Mouse (Mus musculus): ENCODE measurements around the gene Dusp1.

The Dusp1 gene

GRCm38 (mm10) chr17:26505181-26505581, 56.7 kb downstream of the Dusp1 start:
- no peak for ATAC-seq (ENCODE audit: low TSS enrichment)

GRCm38 (mm10) chr17:26503981-26504671, 57.8 kb downstream of the Dusp1 start:
- peak; percentile 29 for ATAC-seq (ENCODE audit: low TSS enrichment)

- peak; percentile 57 for ATAC-seq (ENCODE audit: low TSS enrichment)
Observed at GRCm38 (mm10) chr17:26502808-26503671, 58.9 kb downstream of the Dusp1 start.

GRCm38 (mm10) chr17:26501826-26502225, 60.1 kb downstream of the Dusp1 start:
- no peak for ATAC-seq (ENCODE audit: low TSS enrichment)

GRCm38 (mm10) chr17:26498626-26499025, 63.3 kb downstream of the Dusp1 start:
- no peak for ATAC-seq (ENCODE audit: low TSS enrichment)

- no peak for ATAC-seq (ENCODE audit: low TSS enrichment)
Observed at GRCm38 (mm10) chr17:26497416-26497923, 64.5 kb downstream of the Dusp1 start.

GRCm38 (mm10) chr17:26494642-26495468, 67.1 kb downstream of the Dusp1 start:
- ATAC-seq (ENCODE audit: low TSS enrichment) = no peak

- no peak for ATAC-seq (ENCODE audit: low TSS enrichment)
Observed at GRCm38 (mm10) chr17:26492246-26492645, 69.7 kb downstream of the Dusp1 start.

- ATAC-seq (ENCODE audit: low TSS enrichment) = no peak
Observed at GRCm38 (mm10) chr17:26490910-26491309, 71.0 kb downstream of the Dusp1 start.

- no peak for ATAC-seq (ENCODE audit: low TSS enrichment)
Observed at GRCm38 (mm10) chr17:26490072-26490471, 71.9 kb downstream of the Dusp1 start.

- no peak for ATAC-seq (ENCODE audit: low TSS enrichment)
Observed at GRCm38 (mm10) chr17:26488711-26489403, 73.1 kb downstream of the Dusp1 start.

- no peak for ATAC-seq (ENCODE audit: low TSS enrichment)
Observed at GRCm38 (mm10) chr17:26487917-26488316, 74.0 kb downstream of the Dusp1 start.

GRCm38 (mm10) chr17:26487266-26487665, 74.7 kb downstream of the Dusp1 start:
- ATAC-seq (ENCODE audit: low TSS enrichment) = no peak

- no peak for ATAC-seq (ENCODE audit: low TSS enrichment)
Observed at GRCm38 (mm10) chr17:26484626-26485421, 77.1 kb downstream of the Dusp1 start.

GRCm38 (mm10) chr17:26480956-26481355, 81.0 kb downstream of the Dusp1 start:
- ATAC-seq (ENCODE audit: low TSS enrichment) = no peak

- no peak for ATAC-seq (ENCODE audit: low TSS enrichment)
Observed at GRCm38 (mm10) chr17:26479619-26480018, 82.3 kb downstream of the Dusp1 start.

GRCm38 (mm10) chr17:26478672-26479071, 83.3 kb downstream of the Dusp1 start:
- ATAC-seq (ENCODE audit: low TSS enrichment) = no peak

- no peak for ATAC-seq (ENCODE audit: low TSS enrichment)
Observed at GRCm38 (mm10) chr17:26476871-26477270, 85.1 kb downstream of the Dusp1 start.

GRCm38 (mm10) chr17:26468102-26468894, 93.6 kb downstream of the Dusp1 start:
- no peak for ATAC-seq (ENCODE audit: low TSS enrichment)

- no peak for ATAC-seq (ENCODE audit: low TSS enrichment)
Observed at GRCm38 (mm10) chr17:26467619-26468018, 94.3 kb downstream of the Dusp1 start.
